Mouse (Mus musculus) lung, embryonic 16.5 days (tissue): Measurements from ENCODE around the gene Atrnl1. TPM values are rescaled to one million over a fixed set of nuclear protein-coding genes. Genes with fewer than 3 reads are reported as not detected.

Source experiments
- ATAC-seq: fragments of 200-750 bp; cut with Nextera tagmentation; 2 replicates; pipeline ENCODE4 v1.8.0; 2017; ENCODE audit warnings: low read depth, mild to moderate bottlenecking, moderate library complexity
- H3K27ac ChIP-seq: fragments of 300-500 bp; sonication (generic); 2 replicates; pipeline ENCODE4 v1.5.1; 2014; ENCODE audit warnings: mild to moderate bottlenecking, control low read depth, low read length
- H3K27me3 ChIP-seq: fragments of 300-500 bp; sonication (generic); 2 replicates; pipeline ENCODE4 v1.6.1; 2014; ENCODE audit warnings: low read depth, low read length, mixed read lengths; ENCODE audit not compliant: control insufficient read depth, insufficient read depth
- H3K36me3 ChIP-seq: fragments of 300-500 bp; sonication (generic); 2 replicates; pipeline ENCODE4 v1.6.1; 2014; ENCODE audit warnings: low read length; ENCODE audit not compliant: control insufficient read depth, insufficient read depth
- H3K4me1 ChIP-seq: fragments of 300-500 bp; sonication (generic); replicated peaks from 2 replicates; pipeline ENCODE4 v1.6.1; 2014; ENCODE audit warnings: low read length, mixed read lengths; ENCODE audit not compliant: control insufficient read depth, insufficient read depth
- H3K4me2 ChIP-seq: fragments of 300-500 bp; sonication (generic); 2 replicates; pipeline ENCODE4 v1.6.1; 2014; ENCODE audit warnings: low read depth, low read length, control low read depth
- H3K4me3 ChIP-seq: fragments of 300-500 bp; sonication (generic); 2 replicates; pipeline ENCODE4 v1.5.1; 2014; ENCODE audit warnings: mild to moderate bottlenecking, low read length, control low read depth
- H3K9ac ChIP-seq: fragments of 300-500 bp; sonication (generic); 2 replicates; pipeline ENCODE4 v1.6.1; 2014; ENCODE audit warnings: low read length, control low read depth
- H3K9me3 ChIP-seq: fragments of 300-500 bp; sonication (generic); 2 replicates; pipeline ENCODE4 v1.6.1; 2016; ENCODE audit warnings: low read length; ENCODE audit not compliant: control insufficient read depth
- WGBS: fragments of 180-500 bp; shearing (Covaris S2); extraction: QIAGEN DNeasy Blood & Tissue Kit; methylation state at CpG from one replicate; pipeline ENCODE4 v1.1.7; 2014; 5-methylcytosine and 5-hydroxymethylcytosine counted together
- polyA plus RNA-seq: library from polyadenylated mRNA; unstranded; fragments of >200 nt; fragmentation: Nextera tagmentation; extraction: Ambion mirVana; gene quantifications from 2 replicates; pipeline ENCODE4 v1.2.1, GENCODE M21; 2015

The Atrnl1 gene
- polyA plus RNA-seq, 1 experiment from 2014 or later, result 5.0 TPM

DNA sequence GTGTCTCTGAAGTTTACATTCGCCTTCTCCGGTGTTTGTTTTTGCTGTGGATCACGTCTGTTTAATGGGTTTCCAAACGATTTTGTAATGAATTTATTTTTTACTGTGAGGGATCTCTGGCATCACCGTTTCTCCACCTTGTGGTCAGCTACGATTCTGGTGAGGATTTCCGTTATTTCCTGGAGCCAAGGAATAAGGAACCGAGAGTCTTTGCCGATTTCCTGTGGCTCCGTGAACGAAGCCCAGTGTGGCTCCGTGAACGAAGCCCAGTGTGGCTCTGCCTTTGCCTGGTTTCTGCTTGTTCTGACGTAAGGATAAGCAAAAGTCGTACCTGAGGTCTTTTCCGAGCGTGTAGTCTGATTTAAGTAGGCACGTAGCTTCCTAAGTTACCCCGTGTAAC is 11.0 kb downstream of the Atrnl1 start:
- Histone ChIP-seq H3K4me3 (no peak overlapping the region), H3K27me3 (no peaks in the 10 kb centered on the region), H3K36me3 (no peaks in the 10 kb centered on the region; the same call in 1 of the 2 replicates), H3K4me1 (no peaks in the 10 kb centered on the region), H3K9ac (no peak overlapping the region), H3K4me2 (no peak overlapping the region), H3K9me3 (no peaks in the 10 kb centered on the region; the same call in 1 of the 2 replicates), H3K27ac (no peak overlapping the region)
- WGBS, result 71% methylated on average over 19 of the region's 19 CpGs
- no peak for ATAC-seq

DNA sequence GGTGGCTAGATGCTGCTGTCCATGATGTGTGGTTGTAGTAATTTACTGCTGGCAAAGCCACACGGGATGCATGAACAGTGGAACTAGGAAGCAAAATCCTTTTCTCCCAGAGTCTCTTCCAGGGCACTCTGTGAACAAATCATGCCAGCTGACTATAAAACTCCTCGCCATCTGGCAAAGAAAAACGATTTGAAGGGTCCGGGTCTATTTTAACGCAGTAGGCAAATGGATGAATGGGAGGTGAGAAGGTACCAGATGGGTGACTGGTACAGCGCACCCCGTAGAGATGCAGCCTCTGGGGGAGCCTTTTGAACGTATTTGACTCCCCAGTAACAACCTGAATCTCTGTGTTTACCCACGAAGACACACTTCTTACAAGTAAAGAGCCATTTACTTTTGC is 14.9 kb downstream of the Atrnl1 start:
- Histone ChIP-seq H3K4me2 (no peak overlapping the region), H3K4me3 (no peak overlapping the region), H3K9ac (no peak overlapping the region), H3K27ac (no peak overlapping the region), H3K27me3 (no peaks in the 10 kb centered on the region), H3K36me3 (no peaks in the 10 kb centered on the region; the same call in 1 of the 2 replicates), H3K4me1 (0 out of 2 replicates have a peak, but pooled peaks cover 2% of the 10 kb centered on the region), H3K9me3 (no peaks in the 10 kb centered on the region; the same call in 1 of the 2 replicates)
- 89% methylated on average over 9 of the region's 9 CpGs for whole genome bisulfite sequencing
- ATAC-seq, result no peak

DNA sequence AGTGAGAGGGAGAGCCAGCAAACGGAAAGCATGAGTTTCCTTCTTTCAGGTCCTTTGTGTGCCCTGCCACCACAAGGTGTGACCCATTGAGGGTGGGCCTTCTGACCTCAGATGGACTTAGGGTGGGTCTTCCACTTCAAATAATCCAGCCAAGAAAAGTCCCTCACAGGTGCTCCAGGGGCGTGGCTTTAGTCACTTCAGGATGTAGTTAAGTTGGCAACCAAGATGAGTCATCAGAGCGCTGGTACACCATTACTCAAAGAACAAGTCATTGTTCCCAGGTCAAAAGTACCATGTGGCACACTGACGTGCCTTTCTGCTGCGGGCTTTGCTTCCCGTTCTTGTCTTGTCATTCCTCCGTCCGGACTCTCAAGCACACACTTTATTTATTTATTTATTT is 16.4 kb downstream of the Atrnl1 start:
- Histone ChIP-seq H3K9ac (no peak overlapping the region), H3K27me3 (no peaks in the 10 kb centered on the region)
- no peak for ATAC-seq

DNA sequence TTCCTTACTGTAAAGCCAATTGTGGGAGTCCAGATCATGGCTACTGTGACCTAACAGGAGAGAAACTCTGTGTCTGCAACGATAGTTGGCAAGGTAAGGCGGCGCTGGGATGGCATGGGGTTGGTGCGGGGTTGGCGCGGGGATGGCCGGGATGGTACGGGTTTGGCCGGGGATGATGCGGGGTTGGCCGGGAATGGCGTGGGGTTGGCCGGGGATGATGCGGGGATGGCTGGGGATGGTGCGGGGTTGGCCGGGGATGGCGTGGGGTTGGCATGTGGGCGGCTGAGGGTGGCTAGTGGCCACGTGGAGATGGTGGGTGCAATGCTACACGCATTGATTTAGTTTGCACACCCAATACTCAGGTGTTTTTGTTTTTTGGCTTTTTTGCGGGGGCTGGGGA is 31.7 kb downstream of the Atrnl1 start:
- Histone ChIP-seq H3K9ac (no peak overlapping the region), H3K4me2 (no peak overlapping the region), H3K4me3 (no peak overlapping the region), H3K4me1 (no peaks in the 10 kb centered on the region), H3K27me3 (no peaks in the 10 kb centered on the region), H3K36me3 (peaks cover under 1% of the 10 kb centered on the region; the same call in 1 of the 2 replicates), H3K9me3 (no peaks in the 10 kb centered on the region), H3K27ac (no peak overlapping the region)
- ATAC-seq, result no peak
- WGBS, result 96% methylated on average over 21 of the region's 21 CpGs

More for the DNA sequence above, 16.4 kb downstream of the Atrnl1 start:
- Histone ChIP-seq H3K9me3 (no peaks in the 10 kb centered on the region; the same call in 1 of the 2 replicates), H3K27ac (no peak overlapping the region), H3K4me2 (no peak overlapping the region), H3K36me3 (no peaks in the 10 kb centered on the region; the same call in 1 of the 2 replicates), H3K4me3 (no peak overlapping the region), H3K4me1 (0 out of 2 replicates have a peak, but pooled peaks cover 2% of the 10 kb centered on the region)
- WGBS, result 81% methylated on average over 8 of the region's 8 CpGs

DNA sequence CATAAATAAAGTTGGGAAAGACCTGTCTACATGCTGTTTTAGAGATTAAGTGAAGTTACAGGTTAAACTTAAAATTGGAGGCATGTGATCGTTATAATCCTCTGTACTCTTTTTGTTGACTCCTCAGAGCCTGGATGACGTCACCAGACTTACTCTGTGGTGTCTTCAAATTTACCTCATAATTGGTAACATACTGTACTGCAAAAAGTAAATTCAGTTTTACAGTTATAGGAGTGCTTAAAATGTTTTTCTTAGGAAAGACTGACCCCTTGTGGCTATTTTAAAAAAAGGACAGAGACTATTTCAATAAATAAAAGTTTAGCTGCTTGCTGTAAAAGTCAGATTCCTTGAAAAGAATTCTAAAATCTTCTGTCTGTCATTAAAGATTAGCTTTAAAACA is 32.1 kb downstream of the Atrnl1 start:
- H3K36me3 ChIP-seq, result peaks cover 5% of the 10 kb centered on the region
- no peak overlapping the region for H3K27ac ChIP-seq
- H3K4me2 ChIP-seq, result no peak overlapping the region
- H3K9me3 ChIP-seq, result no peaks in the 10 kb centered on the region
- H3K4me1 ChIP-seq, result 0 out of 2 replicates have a peak, but pooled peaks cover 3% of the 10 kb centered on the region
- no peak overlapping the region for H3K9ac ChIP-seq
- no peak for ATAC-seq
- H3K27me3 ChIP-seq, result no peaks in the 10 kb centered on the region
- H3K4me3 ChIP-seq, result no peak overlapping the region
- 51% methylated on average over 2 of the region's 2 CpGs for WGBS

DNA sequence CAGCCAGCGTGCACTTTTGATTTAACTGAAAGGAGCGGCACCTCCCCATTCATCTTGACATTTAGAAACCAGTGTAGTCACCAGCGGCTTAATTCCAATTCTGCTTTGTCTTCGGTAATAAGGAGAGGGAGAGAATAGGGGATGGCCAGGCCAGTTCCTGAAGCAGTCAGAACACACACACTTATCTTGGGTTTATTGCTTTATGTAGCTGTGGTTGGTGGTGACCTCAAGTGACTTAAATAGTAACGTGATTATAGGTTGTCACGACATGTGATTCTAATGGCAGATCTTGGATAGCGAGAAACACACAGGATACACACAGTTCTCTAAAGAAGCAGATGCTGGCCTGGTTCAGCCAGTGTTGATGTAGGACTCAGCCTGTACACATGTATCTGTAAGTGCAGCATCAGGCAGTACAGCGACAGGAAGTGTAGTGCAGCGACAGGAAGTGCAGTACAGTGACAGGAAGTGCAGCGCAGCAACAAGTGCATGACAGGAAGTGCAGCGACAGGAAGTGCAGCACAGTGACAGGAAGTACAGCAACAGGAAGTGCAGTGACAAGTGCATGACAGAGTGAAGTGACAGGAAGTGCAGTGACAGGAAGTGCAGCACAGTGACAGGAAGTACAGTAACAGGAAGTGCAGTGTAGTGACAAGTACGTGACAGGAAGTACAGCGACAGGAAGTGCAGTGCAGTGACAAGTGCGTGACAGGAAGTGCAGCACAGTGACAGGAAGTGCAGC is 37.5 kb downstream of the Atrnl1 start:
- Histone ChIP-seq H3K4me3 (no peak overlapping the region), H3K4me2 (no peak overlapping the region), H3K4me1 (0 out of 2 replicates have a peak, but pooled peaks cover 3% of the 10 kb centered on the region), H3K9me3 (peaks cover 9% of the 10 kb centered on the region), H3K27ac (no peak overlapping the region), H3K9ac (no peak overlapping the region), H3K36me3 (peaks cover 15% of the 10 kb centered on the region), H3K27me3 (no peaks in the 10 kb centered on the region)
- no peak; the same call in 1 of the 2 replicates for ATAC-seq
- WGBS, result 84% methylated on average over 14 of the region's 14 CpGs

DNA sequence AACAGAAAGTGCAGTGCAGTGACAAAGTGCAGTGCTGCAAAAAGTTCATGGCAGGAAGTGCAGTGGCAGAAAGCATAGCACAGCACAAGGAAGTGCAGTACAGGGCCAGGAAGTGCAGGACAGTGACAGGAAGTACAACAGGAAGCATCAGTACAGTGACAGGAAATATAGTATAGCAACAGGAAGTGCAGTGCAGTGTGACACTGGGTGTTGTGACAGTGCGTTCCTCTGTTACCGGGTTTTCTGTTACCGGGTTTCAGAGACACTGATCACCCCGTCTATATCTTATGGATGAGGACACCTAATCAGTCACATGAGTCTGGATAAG is 38.1 kb downstream of the Atrnl1 start:
- no peak overlapping the region for H3K4me3 ChIP-seq
- no peak overlapping the region for H3K9ac ChIP-seq
- WGBS, result 89% methylated on average over 4 of the region's 4 CpGs
- H3K4me2 ChIP-seq, result no peak overlapping the region
- 0 out of 2 replicates have a peak, but pooled peaks cover 3% of the 10 kb centered on the region for H3K4me1 ChIP-seq
- ATAC-seq, result no peak
- H3K9me3 ChIP-seq, result peaks cover 9% of the 10 kb centered on the region
- H3K27me3 ChIP-seq, result no peaks in the 10 kb centered on the region
- no peak overlapping the region for H3K27ac ChIP-seq
- H3K36me3 ChIP-seq, result peaks cover 15% of the 10 kb centered on the region

DNA sequence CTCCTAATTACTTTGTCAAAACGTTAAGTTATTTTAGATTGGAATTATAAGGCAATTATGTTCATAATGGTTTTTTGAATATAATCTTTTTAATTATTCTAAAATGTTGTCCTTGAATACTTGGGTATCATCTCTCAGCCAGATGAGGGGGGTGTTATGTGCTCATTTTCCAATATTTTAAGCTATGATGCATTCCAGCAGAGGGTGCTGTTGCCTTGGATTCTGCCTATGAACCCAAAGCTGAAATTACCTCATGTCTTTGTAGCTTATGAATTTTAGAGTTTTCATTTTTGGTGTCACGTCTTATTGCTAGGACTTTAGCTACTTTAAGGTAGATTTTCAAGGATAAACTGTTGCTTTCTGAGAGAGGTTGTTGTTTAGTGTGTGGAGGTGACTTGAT is 44.2 kb downstream of the Atrnl1 start:
- ATAC-seq, result no peak
- Histone ChIP-seq H3K27ac (no peak overlapping the region), H3K9me3 (no peaks in the 10 kb centered on the region), H3K4me2 (no peak overlapping the region), H3K36me3 (peaks cover 12% of the 10 kb centered on the region), H3K9ac (no peak overlapping the region), H3K27me3 (no peaks in the 10 kb centered on the region), H3K4me1 (no peaks in the 10 kb centered on the region; the same call in 1 of the 2 replicates), H3K4me3 (no peak overlapping the region)
- WGBS, result 56% methylated on average over 2 of the region's 2 CpGs

DNA sequence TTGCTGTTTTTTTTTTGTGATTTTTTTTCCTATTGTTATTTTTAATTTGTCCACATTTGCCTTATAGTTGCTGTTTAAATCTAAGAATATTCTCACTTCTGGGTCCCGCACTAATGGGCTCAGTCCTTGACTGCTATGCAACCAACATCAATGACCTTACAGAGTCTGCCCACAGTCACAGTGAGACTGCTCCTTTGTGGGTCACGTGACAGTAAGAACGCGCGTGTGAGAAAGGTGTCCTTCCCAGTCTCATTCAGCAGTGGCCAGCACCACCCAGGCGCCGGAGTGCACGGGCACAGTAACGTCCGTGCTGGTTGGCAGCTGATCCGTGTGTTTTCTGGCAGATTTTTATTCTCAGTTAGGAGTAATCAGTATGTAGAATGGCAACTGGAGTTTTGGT is 44.7 kb downstream of the Atrnl1 start:
- no peaks in the 10 kb centered on the region for H3K9me3 ChIP-seq
- no peaks in the 10 kb centered on the region for H3K27me3 ChIP-seq
- no peak overlapping the region for H3K9ac ChIP-seq
- WGBS, result 93% methylated on average over 11 of the region's 11 CpGs
- H3K36me3 ChIP-seq, result peaks cover 12% of the 10 kb centered on the region
- no peak overlapping the region for H3K4me3 ChIP-seq
- H3K27ac ChIP-seq, result no peak overlapping the region
- no peaks in the 10 kb centered on the region; the same call in 1 of the 2 replicates for H3K4me1 ChIP-seq
- H3K4me2 ChIP-seq, result no peak overlapping the region
- ATAC-seq, result no peak
